Mouse (Mus musculus) neural tube, embryonic 12.5 days (tissue): Measurements from ENCODE around the gene Tas2r126. TPM values are rescaled to one million over a fixed set of nuclear protein-coding genes. Genes with fewer than 3 reads are reported as not detected.
"Not testable (repeated sequence)": the region's sequence is repeated elsewhere in the genome, so short reads cannot be mapped to it uniquely, and the experiment has no call there.

Experiments
- ATAC-seq: fragments of 200-750 bp; cut with Nextera tagmentation; 2 replicates; pipeline ENCODE4 v1.8.0; 2017; ENCODE audit warnings: low read depth, mild to moderate bottlenecking, moderate TSS enrichment, moderate library complexity; ENCODE audit not compliant: low FRiP score
- H3K27ac ChIP-seq: fragments of 300-500 bp; sonication (generic); 2 replicates; pipeline ENCODE4 v1.5.1; 2016
- H3K27me3 ChIP-seq: fragments of 300-500 bp; sonication (generic); replicated peaks from 2 replicates; pipeline ENCODE4 v1.6.1; 2016; ENCODE audit warnings: mild to moderate bottlenecking
- H3K36me3 ChIP-seq: fragments of 300-500 bp; sonication (generic); 2 replicates; pipeline ENCODE4 v1.6.1; 2016; ENCODE audit warnings: mild to moderate bottlenecking
- H3K4me1 ChIP-seq: fragments of 300-500 bp; sonication (generic); 2 replicates; pipeline ENCODE4 v1.6.1; 2016
- H3K4me2 ChIP-seq: fragments of 300-500 bp; sonication (generic); replicated peaks from 2 replicates; pipeline ENCODE4 v1.6.1; 2016; ENCODE audit warnings: mild to moderate bottlenecking
- H3K4me3 ChIP-seq: fragments of 300-500 bp; sonication (generic); 2 replicates; pipeline ENCODE4 v1.5.1; 2016
- H3K9ac ChIP-seq: fragments of 300-500 bp; sonication (generic); 2 replicates; pipeline ENCODE4 v1.6.1; 2016; ENCODE audit warnings: mild to moderate bottlenecking
- H3K9me3 ChIP-seq: fragments of 300-500 bp; sonication (generic); 2 replicates; pipeline ENCODE4 v1.6.1; 2016; ENCODE audit warnings: mild to moderate bottlenecking
- WGBS: fragments of 180-500 bp; shearing (Covaris S2); methylation state at CpG from one replicate; pipeline ENCODE4 v1.1.7; 2016; 5-methylcytosine and 5-hydroxymethylcytosine counted together
- polyA plus RNA-seq: library from polyadenylated mRNA; unstranded; fragments of >200 nt; fragmentation: Nextera tagmentation; extraction: Ambion mirVana; gene quantifications from 2 replicates; pipeline ENCODE4 v1.2.1, GENCODE M21; 2016

Gene Tas2r126
- polyA plus RNA-seq, 1 experiment from 2014 or later: not detected

- no peak for ATAC-seq
- H3K9ac ChIP-seq: no peak overlapping the region
- H3K4me2 ChIP-seq: no peak overlapping the region
- no peaks in the 10 kb centered on the region for H3K4me1 ChIP-seq
- H3K27ac ChIP-seq: no peak overlapping the region
- no peak overlapping the region for H3K4me3 ChIP-seq
- H3K27me3 ChIP-seq: no peaks in the 10 kb centered on the region
- 90% methylated on average over 4 of the region's 4 CpGs for WGBS
- no peaks in the 10 kb centered on the region for H3K36me3 ChIP-seq
- no peaks in the 10 kb centered on the region for H3K9me3 ChIP-seq
These were observed 8.0 kb upstream of the Tas2r126 start for GRCm38 (mm10) chr6:42426337-42426736.

- no peaks in the 10 kb centered on the region for H3K36me3 ChIP-seq
- H3K27me3 ChIP-seq: no peaks in the 10 kb centered on the region
- no peak for ATAC-seq
- H3K9ac ChIP-seq: no peak overlapping the region
- H3K9me3 ChIP-seq: no peaks in the 10 kb centered on the region
- 73% methylated on average over 2 of the region's 2 CpGs for WGBS
- no peak overlapping the region for H3K27ac ChIP-seq
- no peak overlapping the region for H3K4me3 ChIP-seq
- no peak overlapping the region for H3K4me2 ChIP-seq
- no peaks in the 10 kb centered on the region for H3K4me1 ChIP-seq
These were observed 781 bp upstream of the Tas2r126 start for GRCm38 (mm10) chr6:42433554-42433953.

GRCm38 (mm10) chr6:42435490-42435889 is 1.2 kb downstream of the Tas2r126 start:
- Histone ChIP-seq H3K9ac (no peak overlapping the region), H3K36me3 (no peaks in the 10 kb centered on the region), H3K4me2 (no peak overlapping the region), H3K4me3 (no peak overlapping the region), H3K4me1 (no peaks in the 10 kb centered on the region), H3K27me3 (no peaks in the 10 kb centered on the region), H3K9me3 (no peaks in the 10 kb centered on the region), H3K27ac (no peak overlapping the region)
- ATAC-seq: no peak
- 71% methylated on average over 2 of the region's 2 CpGs for WGBS

GRCm38 (mm10) chr6:42441395-42441794 is 7.1 kb downstream of the Tas2r126 start:
- Histone ChIP-seq H3K36me3 (no peaks in the 10 kb centered on the region), H3K4me3 (no peak overlapping the region), H3K4me2 (no peak overlapping the region), H3K9ac (no peak overlapping the region), H3K27me3 (no peaks in the 10 kb centered on the region), H3K27ac (no peak overlapping the region), H3K4me1 (no peaks in the 10 kb centered on the region), H3K9me3 (no peaks in the 10 kb centered on the region)
- no peak for ATAC-seq
- WGBS: 77% methylated on average over 2 of the region's 2 CpGs

- no peaks in the 10 kb centered on the region for H3K36me3 ChIP-seq
- 78% methylated on average over 2 of the region's 2 CpGs for WGBS
- no peak overlapping the region for H3K9ac ChIP-seq
- H3K4me3 ChIP-seq: no peak overlapping the region
- no peak overlapping the region for H3K4me2 ChIP-seq
- no peak for ATAC-seq
- no peak overlapping the region for H3K27ac ChIP-seq
- H3K4me1 ChIP-seq: no peaks in the 10 kb centered on the region
- H3K27me3 ChIP-seq: no peaks in the 10 kb centered on the region
- H3K9me3 ChIP-seq: no peaks in the 10 kb centered on the region
These were observed 10.2 kb downstream of the Tas2r126 start for GRCm38 (mm10) chr6:42444491-42444890.

GRCm38 (mm10) chr6:42447381-42447780 is 13.0 kb downstream of the Tas2r126 start:
- WGBS: 90% methylated on average over 2 of the region's 2 CpGs
- Histone ChIP-seq H3K36me3 (no peaks in the 10 kb centered on the region), H3K27ac (no peak overlapping the region), H3K9ac (no peak overlapping the region), H3K4me2 (no peak overlapping the region), H3K9me3 (no peaks in the 10 kb centered on the region), H3K4me3 (no peak overlapping the region), H3K27me3 (no peaks in the 10 kb centered on the region), H3K4me1 (no peaks in the 10 kb centered on the region)
- ATAC-seq: no peak

- no peak within 1 kb of the TSS for H3K9ac ChIP-seq
- no peak within 1 kb of the TSS for H3K27ac ChIP-seq
- H3K36me3 ChIP-seq: no peaks in the 10 kb centered on the region
- 82% methylated on average over 1 of the region's 1 CpGs for WGBS
- no peaks in the 10 kb centered on the region for H3K4me1 ChIP-seq
- H3K4me2 ChIP-seq: no peak within 1 kb of the TSS
- no peaks in the 10 kb centered on the region for H3K27me3 ChIP-seq
- H3K9me3 ChIP-seq: no peaks in the 10 kb centered on the region
- H3K4me3 ChIP-seq: no peak within 1 kb of the TSS
- no peak for ATAC-seq
These were observed 30.8 kb downstream of the Tas2r126 start, which contains the start of gene Olfr458 for GRCm38 (mm10) chr6:42465096-42465495. Gene Olfr458 (minus strand): TSS chr6:42465196.

- Histone ChIP-seq H3K9ac (no peak overlapping the region), H3K27me3 (no peaks in the 10 kb centered on the region), H3K4me3 (no peak overlapping the region), H3K36me3 (no peaks in the 10 kb centered on the region), H3K4me1 (no peaks in the 10 kb centered on the region), H3K27ac (no peak overlapping the region), H3K4me2 (no peak overlapping the region), H3K9me3 (no peaks in the 10 kb centered on the region)
- 94% methylated on average over 4 of the region's 4 CpGs for whole genome bisulfite sequencing
- no peak for ATAC-seq
These were observed 36.2 kb downstream of the Tas2r126 start for GRCm38 (mm10) chr6:42470542-42470941.

- not testable (repeated sequence) for H3K27me3 ChIP-seq, H3K4me1 ChIP-seq, H3K4me3 ChIP-seq, H3K4me2 ChIP-seq, H3K36me3 ChIP-seq, H3K9ac ChIP-seq, H3K27ac ChIP-seq, H3K9me3 ChIP-seq, ATAC-seq
- WGBS: 96% methylated on average over 4 of the region's 4 CpGs
These were observed 37.0 kb downstream of the Tas2r126 start for GRCm38 (mm10) chr6:42471298-42471697.

- H3K27ac ChIP-seq: no peak within 1 kb of the TSS
- no peaks in the 10 kb centered on the region for H3K36me3 ChIP-seq
- no peaks in the 10 kb centered on the region for H3K4me1 ChIP-seq
- 80% methylated on average over 1 of the region's 1 CpGs for WGBS
- no peaks in the 10 kb centered on the region for H3K27me3 ChIP-seq
- H3K4me3 ChIP-seq: no peak within 1 kb of the TSS
- ATAC-seq: no peak
- no peak within 1 kb of the TSS for H3K9ac ChIP-seq
- no peaks in the 10 kb centered on the region for H3K9me3 ChIP-seq
- H3K4me2 ChIP-seq: no peak within 1 kb of the TSS
These were observed 41.9 kb downstream of the Tas2r126 start, which contains the start of gene Olfr457 for GRCm38 (mm10) chr6:42476235-42476634. Gene Olfr457 (minus strand): TSS chr6:42476335.

GRCm38 (mm10) chr6:42484633-42485032 is 50.3 kb downstream of the Tas2r126 start:
- no peak for ATAC-seq
- no peaks in the 10 kb centered on the region for H3K4me1 ChIP-seq
- H3K36me3 ChIP-seq: no peaks in the 10 kb centered on the region

More at GRCm38 (mm10) chr6:42484633-42485032, 50.3 kb downstream of the Tas2r126 start:
- Histone ChIP-seq H3K9ac (no peak overlapping the region), H3K9me3 (no peaks in the 10 kb centered on the region), H3K4me2 (no peak overlapping the region), H3K27me3 (no peaks in the 10 kb centered on the region), H3K4me3 (no peak overlapping the region), H3K27ac (no peak overlapping the region)
